Mouse (Mus musculus): ENCODE measurements around the gene Kifap3. TPM values are rescaled to one million over a fixed set of nuclear protein-coding genes. Genes with fewer than 3 reads are reported as not detected.
A peak's percentile ranks its signal among the peaks of the same experiment; 100 is the strongest.

The Kifap3 gene
- polyA plus RNA-seq, 1 experiment from 2014 or later, result 38.6 TPM

DNA sequence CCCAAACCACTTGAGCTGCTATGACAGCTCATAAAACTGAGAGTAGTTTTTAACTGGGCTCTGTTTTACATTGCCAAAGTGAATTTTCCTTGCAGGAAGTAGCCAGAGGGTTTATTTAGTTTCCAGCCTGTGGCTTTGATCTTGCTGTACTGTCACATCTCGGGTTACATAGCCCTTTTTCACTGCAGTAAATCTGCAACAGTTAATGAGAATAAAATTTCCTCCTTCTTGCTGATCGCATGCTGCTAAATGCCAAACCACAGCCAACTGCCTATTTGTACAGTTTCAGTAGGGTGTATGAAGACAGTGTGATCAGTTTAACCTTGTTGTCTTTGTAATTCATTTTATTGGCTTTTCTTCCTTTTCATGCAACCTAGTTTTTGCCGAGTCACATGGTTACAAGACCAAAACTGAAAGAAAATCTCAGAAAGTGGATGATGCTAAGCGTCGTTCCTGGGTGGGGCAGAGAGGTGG, 118.9 kb downstream of the Kifap3 start:
- peaks cover 13% of the 10 kb centered on the region; the same call in 1 of the 2 replicates for H3K4me1 ChIP-seq
- H3K27me3 ChIP-seq, result no peaks in the 10 kb centered on the region
- H3K36me3 ChIP-seq, result no peaks in the 10 kb centered on the region
- H3K4me3 ChIP-seq (replicated peaks), result no peak overlapping the region
- H3K9me3 ChIP-seq (replicated peaks), result no peaks in the 10 kb centered on the region
- ATAC-seq (ENCODE audit: insufficient number of reproducible peaks, low FRiP score, low TSS enrichment, low read depth), result no peak
- H3K9ac ChIP-seq, result no peak overlapping the region
- H3K4me2 ChIP-seq (replicated peaks), result no peak overlapping the region
- peak overlapping the region; percentile 22; the same call in 1 of the 2 replicates for H3K27ac ChIP-seq (replicated peaks)
- 23% methylated on average over 5 of the region's 5 CpGs for WGBS

DNA sequence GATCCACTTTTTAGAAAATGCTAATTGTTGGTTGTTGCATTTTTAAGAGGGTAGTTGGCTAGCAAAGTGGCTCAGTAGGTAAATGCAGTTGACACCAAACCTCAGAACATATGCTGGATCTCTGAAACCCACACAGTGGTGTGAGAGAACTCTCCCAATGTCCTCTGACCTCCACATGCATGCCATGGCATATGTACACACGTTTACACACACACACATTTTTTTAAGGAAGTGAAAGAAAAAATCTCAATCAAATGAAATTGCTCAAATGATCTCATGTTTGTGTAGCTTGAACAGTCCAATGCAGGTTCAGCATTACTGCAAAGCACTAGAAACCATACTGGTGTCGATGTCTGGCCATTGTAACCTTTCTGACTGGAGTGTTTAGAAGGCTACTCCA, 120.2 kb downstream of the Kifap3 start:
- H3K36me3 ChIP-seq, result no peaks in the 10 kb centered on the region
- 83% methylated on average over 2 of the region's 2 CpGs for WGBS
- H3K4me1 ChIP-seq, result 0 out of 2 replicates have a peak, but pooled peaks cover 10% of the 10 kb centered on the region
- no peak overlapping the region for H3K4me3 ChIP-seq (replicated peaks)
- no peak overlapping the region for H3K9ac ChIP-seq
- H3K9me3 ChIP-seq (replicated peaks), result no peaks in the 10 kb centered on the region
- ATAC-seq (ENCODE audit: insufficient number of reproducible peaks, low FRiP score, low TSS enrichment, low read depth), result no peak
- no peaks in the 10 kb centered on the region for H3K27me3 ChIP-seq
- H3K4me2 ChIP-seq (replicated peaks), result no peak overlapping the region
- H3K27ac ChIP-seq (replicated peaks), result no peak overlapping the region

GRCm38 (mm10) chr1:163900168-163900567, 120.8 kb downstream of the Kifap3 start:
- ATAC-seq (ENCODE audit: insufficient number of reproducible peaks, low FRiP score, low TSS enrichment, low read depth), result no peak

GRCm38 (mm10) chr1:163903411-163903810, 124.0 kb downstream of the Kifap3 start:
- Histone ChIP-seq H3K9me3 (replicated peaks) (no peaks in the 10 kb centered on the region), H3K36me3 (no peaks in the 10 kb centered on the region), H3K4me1 (peaks cover 3% of the 10 kb centered on the region; the same call in 1 of the 2 replicates), H3K4me3 (replicated peaks) (no peak overlapping the region), H3K27me3 (no peaks in the 10 kb centered on the region), H3K4me2 (replicated peaks) (no peak overlapping the region), H3K9ac (no peak overlapping the region), H3K27ac (replicated peaks) (no peak overlapping the region)
- no peak for ATAC-seq (ENCODE audit: insufficient number of reproducible peaks, low FRiP score, low TSS enrichment, low read depth)
- WGBS, result 86% methylated on average over 3 of the region's 3 CpGs

More at GRCm38 (mm10) chr1:163900168-163900567, 120.8 kb downstream of the Kifap3 start:
- Histone ChIP-seq H3K4me1 (0 out of 2 replicates have a peak, but pooled peaks cover 10% of the 10 kb centered on the region), H3K27ac (replicated peaks) (no peak overlapping the region), H3K4me2 (replicated peaks) (no peak overlapping the region), H3K27me3 (no peaks in the 10 kb centered on the region), H3K36me3 (no peaks in the 10 kb centered on the region), H3K4me3 (replicated peaks) (no peak overlapping the region), H3K9ac (no peak overlapping the region), H3K9me3 (replicated peaks) (no peaks in the 10 kb centered on the region)
- 86% methylated on average over 2 of the region's 2 CpGs for WGBS

DNA sequence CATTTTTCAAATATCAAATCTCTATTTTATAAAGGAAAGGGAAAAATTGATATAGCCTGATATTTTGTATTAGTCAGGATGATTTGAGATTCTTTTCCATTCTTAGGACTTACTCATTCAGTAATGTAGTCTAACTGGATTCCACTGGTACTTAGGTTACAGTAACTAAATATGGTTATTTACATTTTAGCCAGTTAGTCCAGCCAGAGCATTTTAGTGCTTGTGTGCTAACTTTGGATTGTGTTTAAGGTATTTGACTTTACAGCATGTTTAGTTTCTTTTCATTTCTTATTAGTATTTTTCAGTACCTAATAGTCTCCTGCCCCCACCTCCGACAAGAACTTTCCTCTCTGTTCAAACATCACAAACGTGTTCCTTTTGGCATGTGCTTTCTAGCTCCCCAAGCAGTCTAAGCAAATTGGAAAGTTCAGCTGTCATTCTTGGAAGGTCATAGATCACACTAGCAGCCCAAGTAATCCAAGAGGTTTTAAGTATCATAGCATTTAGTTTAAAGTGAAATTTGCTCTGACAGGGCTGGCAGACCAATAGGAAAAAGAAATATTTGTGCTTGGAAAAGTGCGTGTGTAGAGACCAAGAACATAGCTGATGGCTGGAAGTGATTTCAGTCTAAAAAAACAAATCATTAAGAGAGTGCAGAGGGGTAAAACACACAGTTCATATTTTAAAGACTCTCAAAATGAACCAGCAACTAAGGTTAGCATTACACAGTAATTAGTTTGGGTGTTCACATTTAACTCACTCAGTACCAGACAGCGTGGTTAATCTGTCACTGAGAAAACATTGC, 127.8 kb downstream of the Kifap3 start:
- H3K4me1 ChIP-seq, result peaks cover 3% of the 10 kb centered on the region; the same call in 1 of the 2 replicates
- no peaks in the 10 kb centered on the region for H3K36me3 ChIP-seq
- H3K27me3 ChIP-seq, result no peaks in the 10 kb centered on the region
- H3K4me2 ChIP-seq (replicated peaks), result no peak overlapping the region
- H3K9ac ChIP-seq, result no peak overlapping the region
- H3K4me3 ChIP-seq (replicated peaks), result no peak overlapping the region
- no peaks in the 10 kb centered on the region for H3K9me3 ChIP-seq (replicated peaks)
- WGBS, result 25% methylated on average over 4 of the region's 4 CpGs
- peak; percentile 69 for ATAC-seq (ENCODE audit: insufficient number of reproducible peaks, low FRiP score, low TSS enrichment, low read depth)
- peak overlapping the region; percentile 61 for H3K27ac ChIP-seq (replicated peaks)

- 56% methylated on average over 11 of the region's 11 CpGs for WGBS
- no peak for ATAC-seq (ENCODE audit: insufficient number of reproducible peaks, low FRiP score, low TSS enrichment, low read depth)
- Histone ChIP-seq H3K27me3 (no peaks in the 10 kb centered on the region), H3K9me3 (replicated peaks) (no peaks in the 10 kb centered on the region), H3K27ac (replicated peaks) (no peak overlapping the region), H3K9ac (no peak overlapping the region), H3K4me3 (replicated peaks) (no peak overlapping the region), H3K36me3 (no peaks in the 10 kb centered on the region), H3K4me2 (replicated peaks) (no peak overlapping the region), H3K4me1 (peaks cover 3% of the 10 kb centered on the region; the same call in 1 of the 2 replicates)
These were observed 129.0 kb downstream of the Kifap3 start for GRCm38 (mm10) chr1:163908389-163908788.

DNA sequence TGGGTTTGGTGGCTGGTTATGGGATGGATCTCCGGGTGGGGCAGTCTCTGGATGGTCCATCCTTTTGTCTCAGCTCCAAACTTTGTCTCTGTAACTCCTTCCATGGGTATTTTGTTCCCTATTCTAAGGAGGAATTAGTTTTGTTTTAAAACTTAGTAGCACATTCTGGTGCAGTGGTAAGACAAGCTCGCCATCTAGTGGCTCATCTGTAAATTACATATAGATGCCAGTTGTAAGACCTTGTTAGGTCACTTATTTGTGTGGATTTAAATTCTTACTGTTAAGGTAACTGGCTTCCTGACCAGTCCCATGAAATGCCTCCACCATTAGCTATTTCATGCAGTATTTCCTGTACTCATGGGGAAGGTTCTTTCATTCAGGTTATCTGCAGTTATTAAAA, 131.0 kb downstream of the Kifap3 start:
- WGBS, result 2% methylated on average over 2 of the region's 2 CpGs
- no peak for ATAC-seq (ENCODE audit: insufficient number of reproducible peaks, low FRiP score, low TSS enrichment, low read depth)
- Histone ChIP-seq H3K36me3 (no peaks in the 10 kb centered on the region), H3K4me1 (peaks cover 3% of the 10 kb centered on the region; the same call in 1 of the 2 replicates), H3K4me3 (replicated peaks) (no peak overlapping the region), H3K9ac (no peak overlapping the region), H3K9me3 (replicated peaks) (no peaks in the 10 kb centered on the region), H3K27me3 (no peaks in the 10 kb centered on the region), H3K27ac (replicated peaks) (no peak overlapping the region), H3K4me2 (replicated peaks) (no peak overlapping the region)

DNA sequence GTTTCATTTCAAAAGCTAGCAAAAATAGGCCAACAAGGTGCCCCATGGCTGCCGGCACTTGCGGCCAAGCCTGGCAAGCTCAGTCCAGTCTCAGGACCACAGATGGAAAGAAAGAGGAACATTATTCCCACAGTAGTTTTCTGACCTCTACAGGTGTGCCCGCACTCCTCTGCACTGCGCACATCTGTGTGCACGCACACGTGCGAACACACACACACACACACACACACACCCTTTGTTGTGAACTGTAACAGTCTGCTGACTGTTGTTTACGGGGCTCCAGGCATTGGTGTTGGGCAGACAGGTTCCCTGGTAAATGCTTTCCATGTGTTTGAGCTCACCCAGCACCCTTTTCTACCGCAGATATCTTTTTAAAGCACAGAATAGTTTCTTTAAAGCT, 131.4 kb downstream of the Kifap3 start:
- no peak overlapping the region for H3K4me3 ChIP-seq (replicated peaks)
- no peaks in the 10 kb centered on the region for H3K27me3 ChIP-seq
- 87% methylated on average over 9 of the region's 9 CpGs for WGBS
- no peak overlapping the region for H3K9ac ChIP-seq
- H3K36me3 ChIP-seq, result no peaks in the 10 kb centered on the region
- H3K4me1 ChIP-seq, result peaks cover 3% of the 10 kb centered on the region; the same call in 1 of the 2 replicates
- H3K4me2 ChIP-seq (replicated peaks), result no peak overlapping the region
- no peak for ATAC-seq (ENCODE audit: insufficient number of reproducible peaks, low FRiP score, low TSS enrichment, low read depth)
- H3K27ac ChIP-seq (replicated peaks), result no peak overlapping the region
- H3K9me3 ChIP-seq (replicated peaks), result no peaks in the 10 kb centered on the region

- Histone ChIP-seq H3K4me2 (replicated peaks) (no peak overlapping the region), H3K9ac (no peak overlapping the region), H3K9me3 (replicated peaks) (no peaks in the 10 kb centered on the region), H3K36me3 (peaks cover 6% of the 10 kb centered on the region), H3K4me3 (replicated peaks) (no peak overlapping the region), H3K27ac (replicated peaks) (no peak overlapping the region), H3K27me3 (no peaks in the 10 kb centered on the region), H3K4me1 (peaks cover 3% of the 10 kb centered on the region; the same call in 1 of the 2 replicates)
- ATAC-seq (ENCODE audit: insufficient number of reproducible peaks, low FRiP score, low TSS enrichment, low read depth), result no peak
- WGBS, result 82% methylated on average over 11 of the region's 11 CpGs
These were observed 132.6 kb downstream of the Kifap3 start for GRCm38 (mm10) chr1:163911981-163912380.

GRCm38 (mm10) chr1:163917349-163918160, 138.2 kb downstream of the Kifap3 start:
- WGBS, result 96% methylated on average over 5 of the region's 5 CpGs
- ATAC-seq (ENCODE audit: insufficient number of reproducible peaks, low FRiP score, low TSS enrichment, low read depth), result no peak
- H3K27me3 ChIP-seq, result no peaks in the 10 kb centered on the region

DNA sequence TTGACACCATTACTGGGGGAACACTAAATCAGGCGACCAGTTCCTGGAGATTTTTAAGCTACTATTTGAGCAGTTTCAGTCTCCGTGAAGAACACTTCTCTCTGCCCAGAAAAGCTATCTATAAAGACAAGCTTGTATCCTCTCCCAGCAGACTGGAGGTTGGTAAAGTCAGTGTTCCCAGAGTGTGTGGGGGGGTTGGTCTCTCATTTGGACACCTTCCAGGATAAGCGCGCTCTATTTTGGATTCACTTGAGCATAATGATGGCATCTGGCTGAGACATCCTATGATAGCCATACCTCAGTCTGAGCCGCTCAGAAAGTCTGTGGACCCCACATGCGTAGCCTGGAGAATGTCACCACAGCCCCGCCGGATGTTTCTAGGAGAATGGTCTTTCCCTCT, 144.7 kb downstream of the Kifap3 start:
- H3K9me3 ChIP-seq (replicated peaks), result no peaks in the 10 kb centered on the region
- WGBS, result 89% methylated on average over 8 of the region's 8 CpGs
- no peak overlapping the region for H3K4me2 ChIP-seq (replicated peaks)

More at GRCm38 (mm10) chr1:163917349-163918160, 138.2 kb downstream of the Kifap3 start:
- Histone ChIP-seq H3K36me3 (peaks cover 10% of the 10 kb centered on the region), H3K4me1 (no peaks in the 10 kb centered on the region), H3K27ac (replicated peaks) (no peak overlapping the region), H3K9ac (no peak overlapping the region), H3K4me3 (replicated peaks) (no peak overlapping the region), H3K4me2 (replicated peaks) (no peak overlapping the region), H3K9me3 (replicated peaks) (no peaks in the 10 kb centered on the region)

More for the DNA sequence above, 144.7 kb downstream of the Kifap3 start:
- Histone ChIP-seq H3K36me3 (no peaks in the 10 kb centered on the region), H3K27me3 (no peaks in the 10 kb centered on the region), H3K27ac (replicated peaks) (no peak overlapping the region), H3K9ac (no peak overlapping the region), H3K4me1 (0 out of 2 replicates have a peak, but pooled peaks cover 5% of the 10 kb centered on the region), H3K4me3 (replicated peaks) (no peak overlapping the region)
- ATAC-seq (ENCODE audit: insufficient number of reproducible peaks, low FRiP score, low TSS enrichment, low read depth), result no peak
